Mouse (Mus musculus) CH12.LX (cell line): ENCODE results near the gene Wbp11. TPM values are rescaled to one million over a fixed set of nuclear protein-coding genes. Genes with fewer than 3 reads are reported as not detected.
A peak's percentile ranks its signal among the peaks of the same experiment; 100 is the strongest.

Experiments used
- DNase-seq: peaks from one replicate; pipeline ENCODE4 v3.0.0-alpha.2; 2013; ENCODE audit errors: extremely low read depth
- H3K27ac ChIP-seq: 2 replicates; pipeline ENCODE4 v1.5.1; 2012; ENCODE audit warnings: low read depth, mild to moderate bottlenecking, control low read depth, moderate library complexity; ENCODE audit not compliant: insufficient read depth
- H3K27me3 ChIP-seq: replicated peaks from 2 replicates; pipeline ENCODE3; 2012; ENCODE audit warnings: inconsistent platforms
- H3K36me3 ChIP-seq, 2 experiments: replicated peaks in 1 of 2; 2 replicates each; pipeline versions ENCODE3 to v1.6.1; 2012; ENCODE audit warnings: inconsistent platforms in 1 of 2, low read length in 1 of 2, mild to moderate bottlenecking in 1 of 2, mixed read lengths in 1 of 2, moderate library complexity in 1 of 2; ENCODE audit not compliant: control insufficient read depth in 1 of 2, insufficient read depth in 1 of 2
- H3K4me1 ChIP-seq, 2 experiments: 2 replicates each; pipeline ENCODE4 v1.6.1; 2012; ENCODE audit warnings: inconsistent platforms in 1 of 2, moderate library complexity in 1 of 2; ENCODE audit not compliant: insufficient read depth in 2 of 2, control insufficient read depth in 1 of 2
- H3K4me2 ChIP-seq: 2 replicates; pipeline ENCODE4 v1.6.1; 2012; ENCODE audit warnings: low read depth, mild to moderate bottlenecking, control low read depth; ENCODE audit not compliant: poor library complexity, insufficient read depth, severe bottlenecking
- H3K4me3 ChIP-seq, 3 experiments: fragments of 150-350 bp in 1 of 3; sonication (generic) in 1 of 3; replicated peaks in 1 of 3; 2 replicates each; pipeline versions ENCODE3 to v1.5.1; 2011 to 2012; ENCODE audit warnings: low read depth in 2 of 3, low read length in 2 of 3, mild to moderate bottlenecking in 2 of 3, moderate library complexity in 2 of 3, control low read depth in 1 of 3, improper control_type of control experiment in 1 of 3, inconsistent platforms in 1 of 3, mixed read lengths in 1 of 3; ENCODE audit not compliant: poor library complexity in 1 of 3
- H3K79me2 ChIP-seq: replicated peaks from 2 replicates; pipeline ENCODE4 v1.6.1; 2012; ENCODE audit warnings: mild to moderate bottlenecking, moderate library complexity; ENCODE audit not compliant: control insufficient read depth, poor library complexity, insufficient read depth, severe bottlenecking; ENCODE audit errors: extremely low read depth
- H3K9ac ChIP-seq: 2 replicates; pipeline ENCODE4 v1.6.1; 2012; ENCODE audit warnings: low read depth, mild to moderate bottlenecking, control low read depth, moderate library complexity; ENCODE audit not compliant: insufficient read depth
- H3K9me3 ChIP-seq: replicated peaks from 2 replicates; pipeline ENCODE3; 2012; ENCODE audit warnings: low read length, inconsistent platforms, mixed read lengths
- BHLHE40 ChIP-seq: IDR thresholded peaks from 2 replicates; pipeline ENCODE4 v1.6.1; 2011; ENCODE audit warnings: mild to moderate bottlenecking, low read depth, low read length, improper control_type of control experiment
- CHD2 ChIP-seq: IDR thresholded peaks from 2 replicates; pipeline ENCODE4 v1.6.1; 2011; ENCODE audit warnings: low read length, improper control_type of control experiment
- CTCF ChIP-seq, 2 experiments: IDR thresholded peaks in 1 of 2; conservative IDR thresholded peaks in 1 of 2; 2 replicates each; pipeline ENCODE4 v1.5.1; 2011 to 2012; ENCODE audit warnings: low read depth in 2 of 2, low read length in 2 of 2, improper control_type of control experiment in 1 of 2, inconsistent platforms in 1 of 2, mild to moderate bottlenecking in 1 of 2, moderate library complexity in 1 of 2
- ELF1 ChIP-seq: IDR thresholded peaks from 2 replicates; pipeline ENCODE4 v1.6.1; 2014; ENCODE audit warnings: low read depth, mild to moderate bottlenecking, inconsistent platforms, low read length, improper control_type of control experiment
- EP300 ChIP-seq: IDR thresholded peaks from 2 replicates; pipeline ENCODE4 v1.6.1; 2011; ENCODE audit warnings: low read length, improper control_type of control experiment
- HCFC1 ChIP-seq: IDR thresholded peaks from 2 replicates; pipeline ENCODE4 v1.6.1; 2012; ENCODE audit warnings: low read depth, mild to moderate bottlenecking, inconsistent platforms, low read length, improper control_type of control experiment
- JUND ChIP-seq: conservative IDR thresholded peaks from 2 replicates; pipeline ENCODE4 v1.6.1; 2011; ENCODE audit warnings: low read depth, low read length, improper control_type of control experiment
- MAX ChIP-seq: IDR thresholded peaks from 2 replicates; pipeline ENCODE4 v1.6.1; 2011; ENCODE audit warnings: low read length, improper control_type of control experiment
- MAZ ChIP-seq: IDR thresholded peaks from 2 replicates; pipeline ENCODE4 v1.6.1; 2012; ENCODE audit warnings: low read depth, mild to moderate bottlenecking, inconsistent platforms, low read length, improper control_type of control experiment, moderate library complexity
- MYC ChIP-seq: IDR thresholded peaks from 2 replicates; pipeline ENCODE4 v1.6.1; 2011; ENCODE audit warnings: low read depth, mild to moderate bottlenecking, improper control_type of control experiment, low read length
- NELFE ChIP-seq: IDR thresholded peaks from 2 replicates; pipeline ENCODE4 v1.6.1; 2011; ENCODE audit warnings: low read depth, low read length, improper control_type of control experiment
- PAX5 ChIP-seq: IDR thresholded peaks from 2 replicates; pipeline ENCODE4 v1.6.1; 2012; ENCODE audit warnings: low read length, inconsistent platforms, mixed read lengths
- SMC3 ChIP-seq: IDR thresholded peaks from 2 replicates; pipeline ENCODE4 v1.6.1; 2011; ENCODE audit warnings: low read depth, low read length, improper control_type of control experiment
- USF1 ChIP-seq: IDR thresholded peaks from 2 replicates; pipeline ENCODE4 v1.6.1; 2014; ENCODE audit warnings: low read depth, mild to moderate bottlenecking, inconsistent platforms, low read length, improper control_type of control experiment
- ZKSCAN1 ChIP-seq: IDR thresholded peaks from 2 replicates; pipeline ENCODE4 v1.6.1; 2012; ENCODE audit warnings: low read depth, inconsistent platforms, low read length, improper control_type of control experiment, borderline replicate concordance
- ZMIZ1 ChIP-seq: IDR thresholded peaks from 2 replicates; pipeline ENCODE4 v1.6.1; 2012; ENCODE audit warnings: low read depth, mild to moderate bottlenecking, inconsistent platforms, low read length, improper control_type of control experiment
- dilution Hi-C: fragments of 300-500 bp; cut with MboI; formaldehyde crosslinking; loops from 2 replicates; pipeline ENCODE4 v1.14.3; 2020; ENCODE audit warnings: low sequenced_read_pairs; ENCODE audit not compliant: extremely low pct_unique_long_range_greater_than_20kb, extremely low pct_ligation_motif_present
- in situ Hi-C: fragments of 300-500 bp; cut with MboI; formaldehyde crosslinking; loops from 3 replicates; pipeline ENCODE4 v1.14.3; 2019; ENCODE audit warnings: low sequenced_read_pairs, low pct_ligation_motif_present, low pct_unique_long_range_greater_than_20kb, mixed read lengths
- polyA plus RNA-seq: library from polyadenylated mRNA; unstranded; fragments of >175 nt; gene quantifications from 2 replicates; pipeline ENCODE4 v1.2.1, GENCODE M21; 2012; ENCODE audit warnings: low read depth; ENCODE audit not compliant: insufficient read length
- total RNA-seq, 2 experiments: library from RNA; depleted of rRNA; stranded (reverse); fragments of 300-350 nt in 1 of 2; fragments of >200 nt in 1 of 2; gene quantifications; 2 replicates each; pipeline ENCODE4 v1.2.3; 2012 to 2014

Gene Wbp11
- total and polyA plus RNA-seq, 3 experiments: 27.7 to 189 (median 51.3) TPM

DNA sequence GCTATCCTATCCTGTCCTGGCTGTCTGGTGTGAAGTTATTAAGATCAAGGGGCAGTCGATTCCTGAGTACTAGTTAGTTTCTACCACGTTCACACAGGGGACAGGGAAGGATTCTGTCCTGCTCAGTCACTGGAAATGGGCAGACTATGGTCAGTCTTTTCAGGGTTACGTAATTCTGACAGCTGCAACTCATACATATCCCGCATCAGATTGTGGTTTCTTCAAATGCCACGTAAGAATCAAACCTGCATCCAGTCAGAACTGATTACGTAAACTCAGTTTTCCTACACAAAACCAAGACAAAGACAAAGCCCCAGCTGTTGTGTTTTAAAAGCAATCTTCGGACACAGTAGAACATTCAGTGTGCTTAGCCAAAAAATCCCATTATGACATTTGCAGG, 12.7 kb downstream of the Wbp11 start:
- H3K4me2 ChIP-seq: no peak overlapping the region
- peaks cover 68 to 88% of the 10 kb centered on the region in 2 experiments for H3K36me3 ChIP-seq
- dilution Hi-C loops: no loop called here
- no peak overlapping the region for H3K4me3 ChIP-seq
- no peak for DNase-seq
- no peak for TF ChIP-seq BHLHE40
- TF ChIP-seq JUND: no peak
- in situ Hi-C loops: no loop called here
- no peak overlapping the region for H3K27ac ChIP-seq
- H3K4me1 ChIP-seq: peaks cover under 1 to 16% of the 10 kb centered on the region in 2 experiments
- H3K9ac ChIP-seq: no peak overlapping the region
- peaks cover 11% of the 10 kb centered on the region for H3K79me2 ChIP-seq
- no peaks in the 10 kb centered on the region for H3K27me3 ChIP-seq
- H3K9me3 ChIP-seq: no peaks in the 10 kb centered on the region

DNA sequence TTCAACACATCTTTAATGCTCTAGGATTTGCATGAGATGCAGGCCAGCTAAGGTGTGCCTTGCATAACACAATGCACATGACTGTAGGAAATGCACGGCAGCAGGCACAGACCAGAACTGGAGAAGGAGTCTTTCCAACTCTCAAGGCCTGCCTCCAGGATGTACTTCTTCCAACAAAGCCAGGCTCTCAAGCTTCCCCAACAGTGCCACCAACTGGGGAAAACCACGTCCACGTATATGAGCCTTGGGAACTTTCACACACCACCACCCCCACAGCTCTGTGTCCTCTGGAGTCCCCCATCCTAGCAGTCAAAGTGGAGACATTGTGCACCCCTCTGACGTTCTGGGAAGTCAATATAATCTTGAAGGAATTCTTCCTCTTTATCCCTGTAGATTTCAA, 14.9 kb downstream of the Wbp11 start:
- no peak overlapping the region for H3K9ac ChIP-seq
- dilution Hi-C loops: no loop called here
- H3K9me3 ChIP-seq: no peaks in the 10 kb centered on the region
- no peak for DNase-seq
- H3K79me2 ChIP-seq: peaks cover 30% of the 10 kb centered on the region
- peaks cover 53 to 71% of the 10 kb centered on the region in 2 experiments for H3K36me3 ChIP-seq
- in situ Hi-C loops: no loop called here
- H3K4me3 ChIP-seq: no peak overlapping the region
- H3K4me1 ChIP-seq: peaks cover 4 to 24% of the 10 kb centered on the region in 2 experiments
- TF ChIP-seq CTCF (conservative IDR thresholded peaks at IDR 0.05 in 1 of 2, IDR thresholded peaks at IDR 0.05 in 1 of 2; ENCODE audit: low read depth in 2 of 2, low read length in 2 of 2): peak in 1 of 2 experiments; percentile 19; a peak in 1 of 4 replicates
- no peak for TF ChIP-seq SMC3
- no peak overlapping the region for H3K4me2 ChIP-seq
- H3K27ac ChIP-seq: no peak overlapping the region
- no peaks in the 10 kb centered on the region for H3K27me3 ChIP-seq

DNA sequence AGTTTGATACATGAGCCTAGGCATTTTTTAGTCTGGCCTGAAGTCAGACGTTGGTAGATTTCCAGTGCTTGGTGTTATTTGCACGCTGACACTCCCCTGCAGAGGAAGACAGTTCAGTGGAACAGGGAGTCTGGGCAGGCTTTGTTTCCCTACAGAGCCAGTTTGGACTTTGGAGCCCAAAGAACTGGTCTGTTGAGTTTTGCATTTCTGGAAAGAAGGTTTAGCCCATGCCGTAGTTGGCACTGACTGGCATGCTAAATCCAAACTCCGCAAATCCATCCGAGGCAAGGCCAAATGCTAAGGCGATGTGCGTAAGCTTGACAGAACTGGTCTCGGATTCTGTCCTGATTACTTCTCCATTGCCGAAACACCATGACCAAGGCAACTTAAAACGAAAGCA, 16.8 kb downstream of the Wbp11 start:
- Histone ChIP-seq H3K4me3 (no peak overlapping the region), H3K4me1 (peaks cover 6 to 41% of the 10 kb centered on the region in 2 experiments), H3K27ac (no peak overlapping the region), H3K4me2 (no peak overlapping the region), H3K36me3 (peaks cover 36 to 53% of the 10 kb centered on the region in 2 experiments), H3K79me2 (peaks cover 30% of the 10 kb centered on the region), H3K9me3 (no peaks in the 10 kb centered on the region), H3K9ac (no peak overlapping the region), H3K27me3 (no peaks in the 10 kb centered on the region)
- in situ Hi-C loops (no loop called here), dilution Hi-C loops (no loop called here)
- no peak for DNase-seq
- TF ChIP-seq EP300 (no peak), MYC (no peak), ZKSCAN1 (no peak), PAX5 (no peak), ZMIZ1 (no peak; the same call in 1 of the 2 replicates), USF1 (no peak), CHD2 (no peak), NELFE (no peak), ELF1 (no peak), MAZ (no peak), MAX (no peak), HCFC1 (no peak)
